Mouse (Mus musculus) forebrain, embryonic 16.5 days (tissue): Measurements from ENCODE around the gene BC034090. TPM values are rescaled to one million over a fixed set of nuclear protein-coding genes. Genes with fewer than 3 reads are reported as not detected.
"Not testable (repeated sequence)": the region's sequence is repeated elsewhere in the genome, so short reads cannot be mapped to it uniquely, and the experiment has no call there.

Experiments
- ATAC-seq: fragments of 200-750 bp; cut with Nextera tagmentation; 2 replicates; pipeline ENCODE4 v1.8.0; 2017; ENCODE audit warnings: mild to moderate bottlenecking, moderate library complexity
- H3K27ac ChIP-seq: fragments of 300-500 bp; sonication (generic); 2 replicates; pipeline ENCODE4 v1.5.1; 2014; ENCODE audit warnings: low read length, control low read depth
- H3K27me3 ChIP-seq: fragments of 300-500 bp; sonication (generic); replicated peaks from 2 replicates; pipeline ENCODE4 v1.6.1; 2014; ENCODE audit warnings: low read length; ENCODE audit not compliant: control insufficient read depth, insufficient read depth
- H3K36me3 ChIP-seq: fragments of 300-500 bp; sonication (generic); 2 replicates; pipeline ENCODE4 v1.6.1; 2014; ENCODE audit not compliant: control insufficient read depth, insufficient read depth
- H3K4me1 ChIP-seq: fragments of 300-500 bp; sonication (generic); replicated peaks from 2 replicates; pipeline ENCODE4 v1.6.1; 2014; ENCODE audit warnings: low read length; ENCODE audit not compliant: control insufficient read depth, insufficient read depth
- H3K4me2 ChIP-seq: fragments of 300-500 bp; sonication (generic); 2 replicates; pipeline ENCODE4 v1.6.1; 2014; ENCODE audit warnings: mild to moderate bottlenecking, low read length, control low read depth
- H3K4me3 ChIP-seq: fragments of 300-500 bp; sonication (generic); replicated peaks from 2 replicates; pipeline ENCODE4 v1.5.1; 2014; ENCODE audit warnings: mild to moderate bottlenecking, low read length, control low read depth
- H3K9ac ChIP-seq: fragments of 300-500 bp; sonication (generic); replicated peaks from 2 replicates; pipeline ENCODE4 v1.6.1; 2014; ENCODE audit warnings: low read depth, low read length, control low read depth
- H3K9me3 ChIP-seq: fragments of 300-500 bp; sonication (generic); 2 replicates; pipeline ENCODE4 v1.6.1; 2016; ENCODE audit warnings: low read length; ENCODE audit not compliant: control insufficient read depth
- WGBS: fragments of 180-500 bp; shearing (Covaris S2); extraction: QIAGEN DNeasy Blood & Tissue Kit; methylation state at CpG from one replicate; pipeline ENCODE4 v1.1.7; 2014; 5-methylcytosine and 5-hydroxymethylcytosine counted together
- polyA plus RNA-seq: library from polyadenylated mRNA; unstranded; fragments of >200 nt; fragmentation: Nextera tagmentation; extraction: Ambion mirVana; gene quantifications from 2 replicates; pipeline ENCODE4 v1.2.1, GENCODE M21; 2015

Gene BC034090
- polyA plus RNA-seq, 1 experiment from 2014 or later = 3.3 TPM

DNA sequence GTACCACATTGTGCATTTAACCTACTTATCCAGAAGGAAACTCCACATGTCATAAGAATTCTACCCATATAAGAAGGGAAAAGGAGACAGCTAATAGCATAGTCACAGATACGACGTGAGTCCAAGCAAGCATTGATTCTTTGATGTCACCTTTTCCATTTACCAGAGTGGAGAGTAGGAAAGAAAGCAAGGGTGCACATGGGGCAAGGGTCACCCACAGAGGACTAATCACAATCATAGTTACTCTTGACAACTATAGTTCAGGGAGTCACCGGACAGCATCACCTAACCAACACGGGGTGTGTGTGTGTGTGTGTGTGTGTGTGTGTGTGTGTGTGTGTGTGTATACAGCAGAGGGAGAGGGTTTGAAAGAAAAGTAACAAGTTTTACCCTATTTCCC lies 31.5 kb upstream of the BC034090 start:
- Histone ChIP-seq H3K4me3 (no peak overlapping the region), H3K4me2 (no peak overlapping the region), H3K27ac (no peak overlapping the region), H3K4me1 (no peaks in the 10 kb centered on the region), H3K9ac (no peak overlapping the region), H3K9me3 (no peaks in the 10 kb centered on the region), H3K36me3 (peaks cover 3% of the 10 kb centered on the region; the same call in 1 of the 2 replicates), H3K27me3 (no peaks in the 10 kb centered on the region)
- WGBS = 83% methylated on average over 4 of the region's 4 CpGs
- no peak for ATAC-seq

DNA sequence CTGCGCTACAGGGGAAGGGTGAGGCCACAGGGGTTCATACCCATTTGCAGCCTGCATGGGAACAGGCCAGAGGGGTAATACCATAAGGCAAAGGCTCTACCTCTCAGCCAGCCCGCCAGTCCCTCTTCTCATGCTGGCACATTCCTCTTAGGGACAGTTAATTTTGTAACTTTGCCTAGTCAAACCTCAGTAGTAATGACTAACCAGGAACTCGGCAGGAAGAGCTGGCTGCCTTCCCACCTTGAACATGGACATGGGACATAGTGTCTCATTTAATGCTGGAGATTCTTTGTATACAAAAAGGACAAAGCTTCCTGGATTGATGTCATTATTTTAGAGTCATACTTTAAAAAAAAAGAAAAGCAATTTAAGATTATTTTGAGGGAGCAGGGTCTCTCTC lies 30.7 kb upstream of the BC034090 start:
- peaks cover 2% of the 10 kb centered on the region; the same call in 1 of the 2 replicates for H3K36me3 ChIP-seq
- H3K9ac ChIP-seq = no peak overlapping the region
- no peak overlapping the region for H3K4me2 ChIP-seq
- H3K9me3 ChIP-seq = no peaks in the 10 kb centered on the region
- no peak overlapping the region for H3K4me3 ChIP-seq
- H3K4me1 ChIP-seq = no peaks in the 10 kb centered on the region
- no peaks in the 10 kb centered on the region for H3K27me3 ChIP-seq
- WGBS = 83% methylated on average over 3 of the region's 3 CpGs
- ATAC-seq = no peak
- no peak overlapping the region for H3K27ac ChIP-seq

DNA sequence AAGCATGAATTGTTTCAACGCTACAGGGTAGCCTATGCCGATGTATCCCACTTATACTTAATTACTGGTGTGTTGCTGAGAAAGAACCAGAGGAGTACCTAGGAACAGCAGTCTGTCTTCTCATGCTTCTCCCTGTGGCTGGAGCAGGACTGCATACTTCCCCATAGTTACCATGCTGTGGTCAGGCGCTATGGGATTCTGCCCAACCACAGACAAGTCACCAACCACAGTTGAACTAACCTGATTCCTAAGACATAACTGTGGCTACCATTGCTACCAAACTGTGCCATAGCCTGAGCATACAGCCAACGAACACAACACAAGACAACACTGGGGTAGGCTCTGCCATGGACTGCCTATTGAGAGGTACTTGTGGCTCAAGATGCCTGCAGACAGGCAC lies 28.7 kb upstream of the BC034090 start:
- Histone ChIP-seq H3K27ac (no peak overlapping the region), H3K27me3 (no peaks in the 10 kb centered on the region), H3K4me1 (no peaks in the 10 kb centered on the region), H3K36me3 (no peaks in the 10 kb centered on the region), H3K9me3 (no peaks in the 10 kb centered on the region), H3K4me2 (no peak overlapping the region), H3K4me3 (no peak overlapping the region), H3K9ac (no peak overlapping the region)
- ATAC-seq = no peak
- 94% methylated on average over 4 of the region's 4 CpGs for WGBS

DNA sequence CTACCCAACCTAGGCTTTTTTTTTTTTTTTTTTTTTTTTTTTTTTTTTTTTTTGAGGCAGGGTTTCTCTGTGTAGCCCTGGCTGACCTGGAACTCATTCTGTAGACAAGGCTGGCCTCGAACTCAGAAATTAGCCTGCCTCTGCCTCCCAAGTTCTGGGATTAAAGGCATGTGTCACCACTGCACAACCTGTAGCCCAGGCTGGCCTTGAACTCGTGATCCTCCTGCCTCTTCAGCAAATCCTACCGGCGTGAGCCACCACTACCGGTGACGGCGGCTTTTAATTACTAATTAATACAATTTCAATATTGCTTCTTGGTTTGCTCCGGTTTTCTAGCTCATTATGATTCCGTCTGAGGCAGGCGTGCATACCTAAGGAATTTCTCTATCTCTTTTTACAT lies 18.3 kb upstream of the BC034090 start:
- not testable (repeated sequence) for H3K36me3 ChIP-seq, H3K4me1 ChIP-seq, H3K9me3 ChIP-seq, H3K9ac ChIP-seq, H3K4me3 ChIP-seq, ATAC-seq, H3K27ac ChIP-seq, H3K27me3 ChIP-seq, H3K4me2 ChIP-seq
- 95% methylated on average over 10 of the region's 10 CpGs for WGBS

DNA sequence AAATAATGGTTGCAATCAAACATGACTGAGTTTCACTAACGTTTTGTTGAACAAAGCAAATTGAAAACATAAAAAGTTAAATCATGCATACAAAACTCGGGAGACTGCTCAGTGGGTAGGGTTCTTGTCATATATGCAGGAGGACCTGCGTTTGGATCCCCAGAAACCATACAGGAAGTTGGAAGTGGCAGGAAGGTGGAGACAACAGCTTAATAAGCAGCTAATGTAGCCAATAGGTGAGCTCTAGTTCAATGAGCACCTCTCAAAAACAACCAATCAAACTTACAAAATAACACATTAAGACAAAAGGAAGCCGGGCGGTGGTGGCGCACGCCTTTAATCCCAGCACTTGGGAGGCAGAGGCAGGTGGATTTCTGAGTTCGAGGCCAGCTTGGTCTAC lies 10.1 kb upstream of the BC034090 start:
- Histone ChIP-seq H3K36me3 (no peaks in the 10 kb centered on the region), H3K27ac (no peak overlapping the region), H3K9me3 (no peaks in the 10 kb centered on the region), H3K9ac (no peak overlapping the region), H3K4me3 (no peak overlapping the region), H3K4me2 (no peak overlapping the region), H3K27me3 (no peaks in the 10 kb centered on the region), H3K4me1 (peaks cover 2% of the 10 kb centered on the region)
- ATAC-seq = no peak
- WGBS = 80% methylated on average over 7 of the region's 8 CpGs

DNA sequence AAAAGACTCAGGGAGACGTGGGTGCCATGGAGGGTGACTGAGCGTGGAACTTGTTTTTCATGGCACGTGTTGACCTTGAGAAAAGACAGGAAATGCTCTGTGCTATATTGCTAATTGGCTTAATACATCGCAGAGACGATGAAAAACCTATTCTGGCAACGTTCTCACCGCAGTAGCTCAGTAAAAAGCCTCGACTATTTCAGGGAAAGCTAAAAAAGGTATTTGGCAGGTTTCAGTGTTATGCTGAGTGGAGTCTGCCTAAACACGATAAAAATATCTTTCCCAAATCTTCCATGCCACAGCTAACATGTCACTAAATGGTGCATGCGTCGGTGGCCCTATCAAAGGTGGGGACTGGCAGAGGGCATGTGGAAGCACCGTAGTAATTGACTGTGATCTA lies 8.9 kb upstream of the BC034090 start:
- no peak overlapping the region for H3K9ac ChIP-seq
- no peak overlapping the region for H3K4me3 ChIP-seq
- 63% methylated on average over 12 of the region's 12 CpGs for WGBS
- H3K27ac ChIP-seq = no peak overlapping the region
- no peak overlapping the region for H3K4me2 ChIP-seq
- H3K36me3 ChIP-seq = no peaks in the 10 kb centered on the region
- no peak for ATAC-seq
- H3K4me1 ChIP-seq = peaks cover 2% of the 10 kb centered on the region
- H3K9me3 ChIP-seq = no peaks in the 10 kb centered on the region
- no peaks in the 10 kb centered on the region for H3K27me3 ChIP-seq

DNA sequence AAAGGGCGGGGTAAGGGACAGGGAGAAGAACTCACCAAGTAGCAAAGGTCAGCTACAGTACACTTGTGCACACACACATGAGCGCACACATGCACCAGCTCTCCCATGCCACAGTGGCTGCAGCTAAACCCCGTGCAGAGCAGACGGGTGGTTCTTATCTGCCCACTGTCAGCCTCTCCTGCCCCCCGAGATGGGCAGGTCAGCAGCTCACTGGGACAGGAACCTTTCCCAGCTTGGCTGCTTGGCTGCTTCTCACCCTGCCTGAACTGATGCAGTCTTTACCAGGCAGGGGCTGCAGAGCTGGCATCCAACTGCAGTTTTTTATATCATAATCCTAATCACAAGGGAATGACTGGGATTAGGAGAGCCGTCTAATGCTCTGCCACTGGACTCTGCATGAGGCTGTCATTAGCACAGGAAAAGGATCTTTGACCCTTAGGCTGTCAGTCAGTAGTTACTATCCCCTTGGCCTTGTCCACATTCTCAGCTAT lies 8.4 kb upstream of the BC034090 start:
- H3K4me1 ChIP-seq = peaks cover 2% of the 10 kb centered on the region
- WGBS = 59% methylated on average over 6 of the region's 6 CpGs
- no peaks in the 10 kb centered on the region for H3K9me3 ChIP-seq
- no peak overlapping the region for H3K27ac ChIP-seq
- H3K4me3 ChIP-seq = no peak overlapping the region
- H3K36me3 ChIP-seq = no peaks in the 10 kb centered on the region
- H3K27me3 ChIP-seq = no peaks in the 10 kb centered on the region
- no peak overlapping the region for H3K4me2 ChIP-seq
- H3K9ac ChIP-seq = no peak overlapping the region
- ATAC-seq = no peak

DNA sequence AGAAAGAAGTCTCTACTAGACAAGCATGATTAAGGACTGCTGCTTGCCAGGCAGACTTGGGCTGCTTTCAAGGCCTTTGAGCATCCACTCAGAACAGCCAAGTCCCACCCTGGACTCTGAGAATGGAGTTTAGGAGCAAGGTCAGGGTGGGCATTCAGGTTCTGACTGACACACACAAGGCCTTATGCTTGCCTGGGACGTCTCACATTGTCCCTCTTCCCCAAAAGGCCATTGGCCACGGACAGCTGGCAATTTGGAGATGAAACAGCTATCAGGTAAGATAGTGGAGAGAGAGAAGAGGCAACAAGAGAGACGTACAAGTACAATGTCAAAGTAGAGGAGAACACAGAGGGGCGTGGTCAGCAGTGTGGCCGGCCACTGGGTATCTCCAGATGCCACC lies 7.4 kb upstream of the BC034090 start:
- WGBS = 86% methylated on average over 5 of the region's 5 CpGs
- no peak overlapping the region for H3K27ac ChIP-seq
- no peaks in the 10 kb centered on the region for H3K27me3 ChIP-seq
- H3K4me2 ChIP-seq = no peak overlapping the region
- no peak overlapping the region for H3K9ac ChIP-seq
- H3K4me3 ChIP-seq = no peak overlapping the region
- H3K4me1 ChIP-seq = peaks cover 2% of the 10 kb centered on the region
- ATAC-seq = no peak
- H3K9me3 ChIP-seq = no peaks in the 10 kb centered on the region
- no peaks in the 10 kb centered on the region for H3K36me3 ChIP-seq

DNA sequence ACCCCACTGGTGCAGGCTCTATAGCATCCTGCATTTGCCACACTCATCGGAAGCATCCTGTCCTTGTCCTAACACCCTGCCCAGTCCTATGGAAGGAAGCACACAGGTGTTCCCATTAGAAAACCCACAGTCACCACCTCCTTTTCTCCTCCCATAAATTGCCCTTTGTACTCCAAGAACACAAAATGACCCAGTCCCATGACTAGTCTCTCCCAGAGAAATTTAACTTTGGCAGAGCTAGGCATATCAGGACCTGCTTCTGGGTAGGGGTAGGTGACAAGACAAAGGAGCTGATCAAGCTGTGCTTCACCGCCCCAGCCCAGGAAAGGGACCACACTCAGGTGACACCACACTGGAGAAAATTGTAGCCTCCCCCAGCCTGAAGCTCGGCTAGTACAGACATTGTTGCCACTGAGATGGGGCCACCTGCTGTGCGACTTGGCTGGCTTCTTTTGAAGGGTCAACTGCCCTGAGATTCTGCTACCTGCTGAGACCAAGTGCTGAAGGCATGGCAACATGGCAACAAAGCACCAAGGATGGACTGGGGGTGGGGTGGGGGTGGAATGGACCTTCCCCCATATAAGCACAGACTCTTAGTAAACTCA lies 6.4 kb upstream of the BC034090 start:
- H3K4me1 ChIP-seq = peaks cover 2% of the 10 kb centered on the region

DNA sequence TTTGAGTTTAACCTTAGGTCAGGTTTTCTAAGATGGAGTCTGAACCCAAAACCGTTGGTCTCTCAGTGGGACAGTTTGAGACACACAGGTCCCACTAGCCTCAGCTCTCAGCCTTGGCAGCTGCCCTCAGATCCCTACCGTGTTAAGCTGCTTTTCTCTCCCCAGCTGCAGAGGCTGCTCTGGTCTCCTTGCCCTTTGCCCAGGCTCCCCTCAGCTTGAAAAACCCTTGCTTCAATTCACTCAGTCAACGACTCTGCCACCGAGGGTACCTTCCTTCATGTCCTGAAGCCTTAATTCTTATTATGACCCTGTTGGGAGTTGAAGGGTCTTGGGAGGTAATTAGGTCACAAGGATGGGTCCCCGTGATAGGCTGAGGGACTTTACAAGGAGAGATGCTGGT lies 5.7 kb upstream of the BC034090 start:
- H3K27me3 ChIP-seq = peaks cover 4% of the 10 kb centered on the region; the same call in 1 of the 2 replicates
- WGBS = 40% methylated on average over 5 of the region's 5 CpGs

More for the DNA sequence above, 6.4 kb upstream of the BC034090 start:
- Histone ChIP-seq H3K36me3 (no peaks in the 10 kb centered on the region), H3K27ac (no peak overlapping the region), H3K4me2 (no peak overlapping the region), H3K27me3 (no peaks in the 10 kb centered on the region), H3K9ac (no peak overlapping the region), H3K9me3 (no peaks in the 10 kb centered on the region), H3K4me3 (no peak overlapping the region)
- no peak for ATAC-seq
- 37% methylated on average over 4 of the region's 4 CpGs for WGBS

More for the DNA sequence above, 5.7 kb upstream of the BC034090 start:
- H3K4me2 ChIP-seq = no peak overlapping the region
- H3K4me1 ChIP-seq = peaks cover 2% of the 10 kb centered on the region
- H3K27ac ChIP-seq = no peak overlapping the region
- ATAC-seq = no peak
- H3K9me3 ChIP-seq = no peaks in the 10 kb centered on the region
- no peak overlapping the region for H3K4me3 ChIP-seq
- no peak overlapping the region for H3K9ac ChIP-seq
- H3K36me3 ChIP-seq = no peaks in the 10 kb centered on the region
